Mouse (Mus musculus) MEL (cell line): Measurements from ENCODE around the gene Pmf1. TPM values are rescaled to one million over a fixed set of nuclear protein-coding genes. Genes with fewer than 3 reads are reported as not detected.

Source experiments
- DNase-seq: peaks from one replicate; pipeline ENCODE4 v3.0.0; 2011; ENCODE audit warnings: low read depth, low spot score
- H3K27ac ChIP-seq: 2 replicates; pipeline ENCODE4 v1.5.1; 2012; ENCODE audit warnings: low read depth, mild to moderate bottlenecking, control low read depth, low read length, moderate library complexity; ENCODE audit not compliant: control insufficient read depth
- H3K27me3 ChIP-seq, 2 experiments: fragments of 150-350 bp in 1 of 2; sonication (generic) in 1 of 2; 2 replicates each; pipeline ENCODE4 v1.6.1; 2012; ENCODE audit warnings: low read length in 2 of 2, mild to moderate bottlenecking in 2 of 2, improper control_type of control experiment in 1 of 2, moderate library complexity in 1 of 2; ENCODE audit not compliant: insufficient read depth in 2 of 2, control insufficient read depth in 1 of 2
- H3K36me3 ChIP-seq, 2 experiments: 2 replicates each; pipeline ENCODE4 v1.6.1; 2012 to 2014; ENCODE audit warnings: low read length in 2 of 2, improper control_type of control experiment in 1 of 2, inconsistent platforms in 1 of 2, mild to moderate bottlenecking in 1 of 2; ENCODE audit not compliant: insufficient read depth in 2 of 2, control insufficient read depth in 1 of 2
- H3K4me1 ChIP-seq, 2 experiments: fragments of 150-350 bp in 1 of 2; sonication (generic) in 1 of 2; 2 replicates each; pipeline ENCODE4 v1.6.1; 2012; ENCODE audit warnings: low read length in 2 of 2, improper control_type of control experiment in 1 of 2, mild to moderate bottlenecking in 1 of 2; ENCODE audit not compliant: insufficient read depth in 2 of 2, control insufficient read depth in 1 of 2
- H3K4me3 ChIP-seq, 2 experiments: fragments of 150-350 bp in 1 of 2; sonication (generic) in 1 of 2; 2 replicates each; pipeline ENCODE4 v1.5.1; 2012; ENCODE audit warnings: low read depth in 2 of 2, low read length in 2 of 2, mild to moderate bottlenecking in 2 of 2, moderate library complexity in 2 of 2, control low read depth in 1 of 2, improper control_type of control experiment in 1 of 2; ENCODE audit not compliant: control insufficient read depth in 1 of 2, insufficient read depth in 1 of 2
- H3K79me2 ChIP-seq: 2 replicates; pipeline ENCODE4 v1.6.1; 2012; ENCODE audit warnings: mild to moderate bottlenecking, low read length, moderate library complexity; ENCODE audit not compliant: control insufficient read depth, poor library complexity, insufficient read depth
- H3K9ac ChIP-seq: 2 replicates; pipeline ENCODE4 v1.6.1; 2012; ENCODE audit warnings: low read depth, mild to moderate bottlenecking, control low read depth, low read length, moderate library complexity; ENCODE audit not compliant: control insufficient read depth, poor library complexity, severe bottlenecking
- H3K9me3 ChIP-seq: fragments of 150-350 bp; sonication (generic); replicated peaks from 2 replicates; pipeline ENCODE4 v1.6.1; 2012; ENCODE audit warnings: mild to moderate bottlenecking, low read length, improper control_type of control experiment, moderate library complexity; ENCODE audit not compliant: insufficient read depth
- NRF1 ChIP-seq: IDR thresholded peaks from 2 replicates; pipeline ENCODE4 v1.6.1; 2014; ENCODE audit warnings: low read depth, mild to moderate bottlenecking, inconsistent platforms, low read length, improper control_type of control experiment, moderate library complexity; ENCODE audit not compliant: poor library complexity, insufficient read depth, severe bottlenecking
- POLR2AphosphoS5 ChIP-seq: IDR thresholded peaks from 2 replicates; pipeline ENCODE4 v1.6.1; 2012; ENCODE audit warnings: low read depth, borderline replicate concordance, mild to moderate bottlenecking, inconsistent platforms, low read length, moderate library complexity, mixed read lengths
- TBP ChIP-seq: IDR thresholded peaks from 2 replicates; pipeline ENCODE4 v1.8.0; 2011; ENCODE audit warnings: low read depth, low read length, improper control_type of control experiment
- polyA plus RNA-seq, 2 experiments: library from polyadenylated mRNA; stranded (reverse) in 1 of 2; unstranded in 1 of 2; fragments of >175 nt in 1 of 2; fragments of >200 nt in 1 of 2; gene quantifications; 2 replicates each; pipeline versions ENCODE4 v1.2.1 to v1.2.4; 2012; ENCODE audit warnings: low replicate concordance in 2 of 2, low read depth in 1 of 2; ENCODE audit not compliant: insufficient read length in 2 of 2, insufficient read depth in 1 of 2, missing spikeins in 1 of 2
- total RNA-seq: library from RNA; depleted of rRNA; stranded (reverse); fragments of 300-350 nt; gene quantifications from 2 replicates; pipeline ENCODE4 v1.2.3, GENCODE M21; 2012; rRNA removed

Gene Pmf1
- total and polyA plus RNA-seq, 3 experiments: 144 to 357 TPM; not detected in 1

- Histone ChIP-seq H3K9ac (no peak overlapping the region), H3K36me3 (peaks cover 0 to 37% of the 10 kb centered on the region in 2 experiments; a peak in 2 of 4 replicates), H3K4me1 (no peaks in the 10 kb centered on the region), H3K27ac (no peak overlapping the region), H3K9me3 (no peaks in the 10 kb centered on the region), H3K4me3 (no peak overlapping the region)
- no peak for DNase-seq
- TF ChIP-seq POLR2AphosphoS5 (no peak), NRF1 (no peak), TBP (no peak)
- TF ChIP-seq, all 39 proteins: peak for 0
- no peaks in the 10 kb centered on the region for H3K79me2 ChIP-seq
- H3K27me3 ChIP-seq: no peaks in the 10 kb centered on the region
Observed at GRCm38 (mm10) chr3:88350732-88351131, 59.4 kb downstream of the Pmf1 start.

Other genes starting within 250 kb of the Pmf1 start
- not detected in 2 replicates for gene Rhbg, start 155.6 kb downstream of the Pmf1 start, total RNA-seq
- gene Rhbg, start 155.6 kb downstream of the Pmf1 start, polyA plus RNA-seq: not detected
- 0.39 and 0.69 TPM in 2 replicates for gene Gm38392, start 123.1 kb downstream of the Pmf1 start, total RNA-seq
- under 1 TPM in 1 of 2 experiments, not detected in 1; 0.84 TPM for gene Gm38392, start 123.1 kb downstream of the Pmf1 start, polyA plus RNA-seq
- 26.7 and 34.1 TPM in 2 replicates for gene Tsacc, start 113.3 kb downstream of the Pmf1 start, total RNA-seq
- 10 to 100 TPM in 1 of 2 experiments, not detected in 1; 41.1 TPM for gene Tsacc, start 113.3 kb downstream of the Pmf1 start, polyA plus RNA-seq
- 1,548 and 1,549 TPM in 2 replicates for gene Cct3, start 113.2 kb downstream of the Pmf1 start, total RNA-seq
- gene Cct3, start 113.2 kb downstream of the Pmf1 start, polyA plus RNA-seq: 1,000 to 10,000 TPM in 1 of 2 experiments, 100 to 1,000 TPM in 1; 777 to 1,271 TPM
- gene Glmp, start 85.3 kb downstream of the Pmf1 start, total RNA-seq: 47.6 and 48.3 TPM in 2 replicates
- 100 to 1,000 TPM in 1 of 2 experiments, not detected in 1; 181 TPM for gene Glmp, start 85.3 kb downstream of the Pmf1 start, polyA plus RNA-seq
- 2.2 TPM in 2 replicates for gene Tmem79, start 74.2 kb downstream of the Pmf1 start, total RNA-seq
- gene Tmem79, start 74.2 kb downstream of the Pmf1 start, polyA plus RNA-seq: 1 to 10 TPM in 1 of 2 experiments, not detected in 1; 3.7 TPM
- gene Smg5, start 74.1 kb downstream of the Pmf1 start, total RNA-seq: 87.3 and 97.9 TPM in 2 replicates
- gene Smg5, start 74.1 kb downstream of the Pmf1 start, polyA plus RNA-seq: 100 to 1,000 TPM; 123 to 148 TPM
- not detected in 2 replicates for gene Paqr6, start 45.7 kb downstream of the Pmf1 start, total RNA-seq
- gene Paqr6, start 45.7 kb downstream of the Pmf1 start, polyA plus RNA-seq: under 1 TPM in 1 of 2 experiments, not detected in 1; 0.11 TPM
- 0.16 TPM in 1 of 2 replicates, not detected in the other for gene Bglap3, start 37.6 kb downstream of the Pmf1 start, total RNA-seq
- gene Bglap3, start 37.6 kb downstream of the Pmf1 start, polyA plus RNA-seq: not detected
- not detected in 2 replicates for gene Bglap2, start 31.6 kb downstream of the Pmf1 start, total RNA-seq
- not detected for gene Bglap2, start 31.6 kb downstream of the Pmf1 start, polyA plus RNA-seq
- not detected in 2 replicates for gene Bglap, start 25.9 kb downstream of the Pmf1 start, total RNA-seq
- gene Bglap, start 25.9 kb downstream of the Pmf1 start, polyA plus RNA-seq: under 1 TPM in 1 of 2 experiments, not detected in 1; 0.17 TPM
- 26.2 and 30.5 TPM in 2 replicates for gene Slc25a44, start 14.8 kb upstream of the Pmf1 start, total RNA-seq
- 10 to 100 TPM in 1 of 2 experiments, not detected in 1; 34.6 TPM for gene Slc25a44, start 14.8 kb upstream of the Pmf1 start, polyA plus RNA-seq
- 31.4 and 45.3 TPM in 2 replicates for gene Sema4a, start 50.9 kb upstream of the Pmf1 start, total RNA-seq
- gene Sema4a, start 50.9 kb upstream of the Pmf1 start, polyA plus RNA-seq: 10 to 100 TPM in 1 of 2 experiments, not detected in 1; 33.5 TPM
- gene Lmna, start 99.6 kb upstream of the Pmf1 start, total RNA-seq: 388 and 394 TPM in 2 replicates
- gene Lmna, start 99.6 kb upstream of the Pmf1 start, polyA plus RNA-seq: 100 to 1,000 TPM; 128 to 302 TPM
- gene Mex3a, start 122.1 kb upstream of the Pmf1 start, total RNA-seq: 4.3 and 5.5 TPM in 2 replicates
- 10 to 100 TPM in 1 of 2 experiments, not detected in 1; 10.1 TPM for gene Mex3a, start 122.1 kb upstream of the Pmf1 start, polyA plus RNA-seq
- 0.75 and 0.96 TPM in 2 replicates for gene Rab25, start 138.0 kb upstream of the Pmf1 start, total RNA-seq
- 1 to 10 TPM in 1 of 2 experiments, not detected in 1; 1.9 TPM for gene Rab25, start 138.0 kb upstream of the Pmf1 start, polyA plus RNA-seq
- 125 and 127 TPM in 2 replicates for gene Lamtor2, start 142.7 kb upstream of the Pmf1 start, total RNA-seq
- gene Lamtor2, start 142.7 kb upstream of the Pmf1 start, polyA plus RNA-seq: 100 to 1,000 TPM in 1 of 2 experiments, not detected in 1; 188 TPM
- gene Ubqln4, start 143.4 kb upstream of the Pmf1 start, total RNA-seq: 73.0 and 83.0 TPM in 2 replicates
- 100 to 1,000 TPM in 1 of 2 experiments, 10 to 100 TPM in 1; 43.6 to 171 TPM for gene Ubqln4, start 143.4 kb upstream of the Pmf1 start, polyA plus RNA-seq
- 500 and 594 TPM in 2 replicates for gene Ssr2, start 165.5 kb upstream of the Pmf1 start, total RNA-seq
- 100 to 1,000 TPM; 176 to 706 TPM for gene Ssr2, start 165.5 kb upstream of the Pmf1 start, polyA plus RNA-seq
- gene Arhgef2, start 195.6 kb upstream of the Pmf1 start, total RNA-seq: 113 and 131 TPM in 2 replicates
- 100 to 1,000 TPM in 1 of 2 experiments, not detected in 1; 183 TPM for gene Arhgef2, start 195.6 kb upstream of the Pmf1 start, polyA plus RNA-seq
- 0.08 TPM in 1 of 2 replicates, not detected in the other for gene Rxfp4, start 242.8 kb upstream of the Pmf1 start, total RNA-seq
- gene Rxfp4, start 242.8 kb upstream of the Pmf1 start, polyA plus RNA-seq: under 1 TPM in 1 of 2 experiments, not detected in 1; 0.06 TPM